Mouse (Mus musculus) brain, embryonic 14.5 days (tissue): ENCODE results near the gene Aar2.

Source experiments
- CTCF ChIP-seq: fragments of 200-500 bp; IDR thresholded peaks from 2 replicates; pipeline ENCODE4 v1.5.1; 2012; ENCODE audit warnings: inconsistent platforms, mild to moderate bottlenecking, moderate library complexity, borderline replicate concordance; ENCODE audit not compliant: insufficient read depth, insufficient read length; ENCODE audit errors: extremely low read depth
- POLR2A ChIP-seq: fragments of 200-500 bp; IDR thresholded peaks from 2 replicates; pipeline ENCODE4 v1.6.1; 2012; ENCODE audit warnings: mild to moderate bottlenecking, inconsistent platforms, borderline replicate concordance; ENCODE audit not compliant: poor library complexity, insufficient read depth, insufficient read length, severe bottlenecking; ENCODE audit errors: extremely low read depth

DNA sequence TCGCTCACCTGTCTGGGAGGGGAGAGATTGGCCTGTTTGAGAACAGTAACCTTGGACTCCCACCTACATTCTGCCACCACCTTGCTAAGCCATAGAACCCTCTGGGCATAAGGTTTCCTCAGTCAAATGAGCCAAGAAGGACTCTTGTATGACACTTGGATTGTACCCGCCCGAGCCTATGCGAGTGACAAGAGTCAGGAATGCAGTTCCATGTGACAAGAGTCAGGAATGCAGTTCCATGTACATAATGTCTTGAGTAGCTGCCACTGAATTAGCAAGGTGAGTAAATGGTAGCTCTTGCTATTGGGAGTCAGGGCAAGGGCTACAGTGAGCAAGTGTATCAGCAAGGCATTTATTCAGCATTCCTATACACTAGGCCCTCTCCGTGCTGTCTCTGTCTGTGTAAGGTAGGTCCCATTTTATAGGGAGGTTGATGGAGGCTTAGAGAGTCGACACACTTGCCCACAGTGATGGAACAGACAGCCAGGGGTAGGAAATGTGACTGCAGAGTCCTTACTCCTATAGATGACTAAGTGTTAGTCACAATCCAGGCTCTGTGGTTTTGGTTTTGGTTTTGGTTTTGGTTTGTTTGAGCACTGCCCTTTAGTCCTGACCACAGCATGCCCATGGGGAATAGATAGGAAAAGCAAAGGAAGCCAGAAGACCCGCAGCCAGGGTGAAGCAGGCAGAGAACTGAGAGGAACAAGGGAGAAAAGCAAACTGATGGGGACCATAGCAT lies 8.4 kb upstream of the Aar2 start:
- no peak for TF ChIP-seq CTCF
- no peak for TF ChIP-seq POLR2A
